Mouse (Mus musculus) heart, postnatal 0 days (tissue): ENCODE results near the gene Hexb.

ENCODE experiments used
- CTCF ChIP-seq: IDR thresholded peaks from 2 replicates; pipeline ENCODE4 v1.5.1; 2016; ENCODE audit warnings: antibody characterized with exemption, control low read depth, low read depth
- EP300 ChIP-seq: IDR thresholded peaks from 2 replicates; pipeline ENCODE4 v1.6.1; 2016; ENCODE audit warnings: antibody characterized with exemption, low read depth

- TF ChIP-seq CTCF (peak; percentile 74), EP300 (no peak)
These were observed 36.7 kb upstream of the Hexb start for GRCm38 (mm10) chr13:97234785-97235417.
